Mouse (Mus musculus): ENCODE measurements around the gene Lifr. TPM values are rescaled to one million over a fixed set of nuclear protein-coding genes. Genes with fewer than 3 reads are reported as not detected.

Gene Lifr
- polyA plus RNA-seq, 1 experiment from 2014 or later: 8.5 TPM

- WGBS: 83% methylated on average over 9 of the region's 9 CpGs
- peaks cover 13% of the 10 kb centered on the region for H3K4me1 ChIP-seq (ENCODE audit: control insufficient read depth, insufficient read depth, low read length)
These were observed 113.4 kb downstream of the Lifr start for GRCm38 (mm10) chr15:7203606-7204330.

GRCm38 (mm10) chr15:7204917-7205316, 114.5 kb downstream of the Lifr start:
- Histone ChIP-seq H3K36me3 (ENCODE audit: control insufficient read depth, insufficient read depth, low read length) (no peaks in the 10 kb centered on the region), H3K4me1 (ENCODE audit: control insufficient read depth, insufficient read depth, low read length) (peaks cover 5% of the 10 kb centered on the region), H3K27ac (ENCODE audit: low read depth, low read length) (no peak overlapping the region), H3K27me3 (replicated peaks; ENCODE audit: control insufficient read depth, insufficient read depth, low read length) (no peaks in the 10 kb centered on the region), H3K9ac (ENCODE audit: low read length) (no peak overlapping the region), H3K4me2 (ENCODE audit: low read length) (no peak overlapping the region), H3K9me3 (replicated peaks; ENCODE audit: control insufficient read depth, low read length) (no peaks in the 10 kb centered on the region), H3K4me3 (ENCODE audit: low read depth, low read length) (no peak overlapping the region)
- no peak for DNase-seq (ENCODE audit: low spot score)
- ATAC-seq: no peak
- 55% methylated on average over 13 of the region's 13 CpGs for WGBS

More at GRCm38 (mm10) chr15:7203606-7204330, 113.4 kb downstream of the Lifr start:
- H3K27me3 ChIP-seq (replicated peaks; ENCODE audit: control insufficient read depth, insufficient read depth, low read length): no peaks in the 10 kb centered on the region
- no peaks in the 10 kb centered on the region for H3K9me3 ChIP-seq (replicated peaks; ENCODE audit: control insufficient read depth, low read length)
- ATAC-seq (no peak), DNase-seq (ENCODE audit: low spot score) (no peak)
- no peak overlapping the region for H3K9ac ChIP-seq (ENCODE audit: low read length)
- H3K36me3 ChIP-seq (ENCODE audit: control insufficient read depth, insufficient read depth, low read length): no peaks in the 10 kb centered on the region
- H3K4me2 ChIP-seq (ENCODE audit: low read length): no peak overlapping the region
- no peak overlapping the region for H3K4me3 ChIP-seq (ENCODE audit: low read depth, low read length)
- no peak overlapping the region for H3K27ac ChIP-seq (ENCODE audit: low read depth, low read length)

GRCm38 (mm10) chr15:7206110-7206509, 115.7 kb downstream of the Lifr start:
- 34% methylated on average over 5 of the region's 5 CpGs for WGBS
- no peak overlapping the region for H3K4me2 ChIP-seq (ENCODE audit: low read length)
- no peaks in the 10 kb centered on the region for H3K27me3 ChIP-seq (replicated peaks; ENCODE audit: control insufficient read depth, insufficient read depth, low read length)
- ATAC-seq: no peak
- H3K4me1 ChIP-seq (ENCODE audit: control insufficient read depth, insufficient read depth, low read length): peaks cover 5% of the 10 kb centered on the region
- H3K9me3 ChIP-seq (replicated peaks; ENCODE audit: control insufficient read depth, low read length): no peaks in the 10 kb centered on the region
- no peak for DNase-seq (ENCODE audit: low spot score)
- H3K4me3 ChIP-seq (ENCODE audit: low read depth, low read length): no peak overlapping the region
- H3K36me3 ChIP-seq (ENCODE audit: control insufficient read depth, insufficient read depth, low read length): no peaks in the 10 kb centered on the region
- H3K9ac ChIP-seq (ENCODE audit: low read length): no peak overlapping the region
- H3K27ac ChIP-seq (ENCODE audit: low read depth, low read length): no peak overlapping the region

- Histone ChIP-seq H3K27me3 (replicated peaks; ENCODE audit: control insufficient read depth, insufficient read depth, low read length) (no peaks in the 10 kb centered on the region), H3K27ac (ENCODE audit: low read depth, low read length) (no peak overlapping the region), H3K4me1 (ENCODE audit: control insufficient read depth, insufficient read depth, low read length) (peaks cover 3% of the 10 kb centered on the region), H3K4me3 (ENCODE audit: low read depth, low read length) (no peak overlapping the region), H3K4me2 (ENCODE audit: low read length) (no peak overlapping the region), H3K9me3 (replicated peaks; ENCODE audit: control insufficient read depth, low read length) (no peaks in the 10 kb centered on the region), H3K9ac (ENCODE audit: low read length) (no peak overlapping the region), H3K36me3 (ENCODE audit: control insufficient read depth, insufficient read depth, low read length) (no peaks in the 10 kb centered on the region)
- 85% methylated on average over 7 of the region's 7 CpGs for WGBS
- DNase-seq (ENCODE audit: low spot score) (no peak), ATAC-seq (no peak)
These were observed 116.9 kb downstream of the Lifr start for GRCm38 (mm10) chr15:7207292-7207691.

- no peak for ATAC-seq
- no peak overlapping the region for H3K9ac ChIP-seq (ENCODE audit: low read length)
- 88% methylated on average over 9 of the region's 9 CpGs for WGBS
These were observed 117.8 kb downstream of the Lifr start for GRCm38 (mm10) chr15:7208180-7208579.

GRCm38 (mm10) chr15:7213683-7214082, 123.3 kb downstream of the Lifr start:
- peak; percentile 60; the same call in 1 of the 2 replicates for ATAC-seq
- WGBS: 4% methylated on average over 1 of the region's 1 CpGs

More at GRCm38 (mm10) chr15:7208180-7208579, 117.8 kb downstream of the Lifr start:
- DNase-seq (ENCODE audit: low spot score): no peak
- H3K4me1 ChIP-seq (ENCODE audit: control insufficient read depth, insufficient read depth, low read length): peaks cover 3% of the 10 kb centered on the region
- H3K4me3 ChIP-seq (ENCODE audit: low read depth, low read length): no peak overlapping the region
- H3K27me3 ChIP-seq (replicated peaks; ENCODE audit: control insufficient read depth, insufficient read depth, low read length): no peaks in the 10 kb centered on the region
- no peak overlapping the region for H3K4me2 ChIP-seq (ENCODE audit: low read length)
- no peak overlapping the region for H3K27ac ChIP-seq (ENCODE audit: low read depth, low read length)
- no peaks in the 10 kb centered on the region for H3K9me3 ChIP-seq (replicated peaks; ENCODE audit: control insufficient read depth, low read length)
- no peaks in the 10 kb centered on the region for H3K36me3 ChIP-seq (ENCODE audit: control insufficient read depth, insufficient read depth, low read length)

GRCm38 (mm10) chr15:7215845-7216244, 125.4 kb downstream of the Lifr start:
- H3K27me3 ChIP-seq (replicated peaks; ENCODE audit: control insufficient read depth, insufficient read depth, low read length): no peaks in the 10 kb centered on the region
- WGBS: 95% methylated on average over 3 of the region's 3 CpGs
- H3K9me3 ChIP-seq (replicated peaks; ENCODE audit: control insufficient read depth, low read length): no peaks in the 10 kb centered on the region
- no peak overlapping the region for H3K4me2 ChIP-seq (ENCODE audit: low read length)
- no peak overlapping the region for H3K9ac ChIP-seq (ENCODE audit: low read length)
- peaks cover 2% of the 10 kb centered on the region; the same call in 1 of the 2 replicates for H3K4me1 ChIP-seq (ENCODE audit: control insufficient read depth, insufficient read depth, low read length)
- H3K4me3 ChIP-seq (ENCODE audit: low read depth, low read length): no peak overlapping the region
- H3K36me3 ChIP-seq (ENCODE audit: control insufficient read depth, insufficient read depth, low read length): no peaks in the 10 kb centered on the region
- ATAC-seq: no peak
- no peak for DNase-seq (ENCODE audit: low spot score)
- no peak overlapping the region for H3K27ac ChIP-seq (ENCODE audit: low read depth, low read length)

More at GRCm38 (mm10) chr15:7213683-7214082, 123.3 kb downstream of the Lifr start:
- Histone ChIP-seq H3K9me3 (replicated peaks; ENCODE audit: control insufficient read depth, low read length) (no peaks in the 10 kb centered on the region), H3K36me3 (ENCODE audit: control insufficient read depth, insufficient read depth, low read length) (no peaks in the 10 kb centered on the region), H3K4me2 (ENCODE audit: low read length) (no peak overlapping the region), H3K9ac (ENCODE audit: low read length) (no peak overlapping the region), H3K27me3 (replicated peaks; ENCODE audit: control insufficient read depth, insufficient read depth, low read length) (no peaks in the 10 kb centered on the region), H3K4me1 (ENCODE audit: control insufficient read depth, insufficient read depth, low read length) (peaks cover 2% of the 10 kb centered on the region; the same call in 1 of the 2 replicates), H3K27ac (ENCODE audit: low read depth, low read length) (no peak overlapping the region), H3K4me3 (ENCODE audit: low read depth, low read length) (no peak overlapping the region)
- DNase-seq (ENCODE audit: low spot score): peak; percentile 64

- WGBS: 83% methylated on average over 9 of the region's 9 CpGs
- no peaks in the 10 kb centered on the region for H3K36me3 ChIP-seq (ENCODE audit: control insufficient read depth, insufficient read depth, low read length)
- peaks cover 2% of the 10 kb centered on the region; the same call in 1 of the 2 replicates for H3K4me1 ChIP-seq (ENCODE audit: control insufficient read depth, insufficient read depth, low read length)
- no peaks in the 10 kb centered on the region for H3K27me3 ChIP-seq (replicated peaks; ENCODE audit: control insufficient read depth, insufficient read depth, low read length)
- no peak overlapping the region for H3K4me3 ChIP-seq (ENCODE audit: low read depth, low read length)
- ATAC-seq (no peak), DNase-seq (ENCODE audit: low spot score) (no peak)
- no peak overlapping the region for H3K4me2 ChIP-seq (ENCODE audit: low read length)
- H3K9me3 ChIP-seq (replicated peaks; ENCODE audit: control insufficient read depth, low read length): no peaks in the 10 kb centered on the region
- H3K9ac ChIP-seq (ENCODE audit: low read length): no peak overlapping the region
- no peak overlapping the region for H3K27ac ChIP-seq (ENCODE audit: low read depth, low read length)
These were observed 126.3 kb downstream of the Lifr start for GRCm38 (mm10) chr15:7216581-7217272.

GRCm38 (mm10) chr15:7217273-7217598, 126.8 kb downstream of the Lifr start:
- no peak overlapping the region for H3K27ac ChIP-seq (ENCODE audit: low read depth, low read length)
- H3K4me3 ChIP-seq (ENCODE audit: low read depth, low read length): no peak overlapping the region
- ATAC-seq (no peak), DNase-seq (ENCODE audit: low spot score) (no peak)
- H3K27me3 ChIP-seq (replicated peaks; ENCODE audit: control insufficient read depth, insufficient read depth, low read length): no peaks in the 10 kb centered on the region
- no peaks in the 10 kb centered on the region for H3K36me3 ChIP-seq (ENCODE audit: control insufficient read depth, insufficient read depth, low read length)
- 91% methylated on average over 6 of the region's 6 CpGs for WGBS
- no peaks in the 10 kb centered on the region for H3K9me3 ChIP-seq (replicated peaks; ENCODE audit: control insufficient read depth, low read length)
- H3K9ac ChIP-seq (ENCODE audit: low read length): no peak overlapping the region
- peaks cover 2% of the 10 kb centered on the region; the same call in 1 of the 2 replicates for H3K4me1 ChIP-seq (ENCODE audit: control insufficient read depth, insufficient read depth, low read length)
- no peak overlapping the region for H3K4me2 ChIP-seq (ENCODE audit: low read length)
